Comparison of ENCODE assay signal across 10 mouse cellular contexts in genomic region chr7:29425413-29425827, GRCm38 (mm10).
DNase-seq lines count a peak whose midpoint lies in the region; ATAC-seq and TF ChIP-seq lines count a peak whose summit lies in the region.
"Had no signal": no experiment of that assay in that cellular context is flagged by ENCODE, and none has a peak within 500 bp of the region (broad histone marks: within the 10 kb centered on the region; RNA-seq: fewer than 3 reads in every experiment).

No protein-coding gene starts in this region.

- no peaks in the 10 kb centered on the region for H3K27me3 ChIP-seq in embryonic facial prominence, embryonic 13.5 days
- no peaks in the 10 kb centered on the region for H3K27me3 ChIP-seq in embryonic facial prominence, embryonic 10.5 days (replicated peaks; ENCODE audit: low read depth, poor library complexity, severe bottlenecking)
- no peaks in the 10 kb centered on the region for H3K27me3 ChIP-seq in limb, embryonic 12.5 days
- no peaks in the 10 kb centered on the region for H3K27me3 ChIP-seq in limb, embryonic 10.5 days (ENCODE audit: low read depth, poor library complexity, severe bottlenecking)
- H3K27me3 ChIP-seq in myocyte (ENCODE audit: control insufficient read depth, insufficient read depth, insufficient read length), result no peaks in the 10 kb centered on the region
- H3K27me3 ChIP-seq in liver, embryonic 12.5 days (replicated peaks), result no peaks in the 10 kb centered on the region
- H3K27me3 ChIP-seq: neural tube, embryonic 12.5 days had no signal

- H3K4me1 ChIP-seq in embryonic facial prominence, embryonic 13.5 days, result peaks cover 28% of the 10 kb centered on the region
- peaks cover 37% of the 10 kb centered on the region for H3K4me1 ChIP-seq in embryonic facial prominence, embryonic 10.5 days
- peaks cover 30% of the 10 kb centered on the region for H3K4me1 ChIP-seq in limb, embryonic 12.5 days (replicated peaks)
- H3K4me1 ChIP-seq in limb, embryonic 10.5 days, result peaks cover 39% of the 10 kb centered on the region
- peaks cover 52% of the 10 kb centered on the region for H3K4me1 ChIP-seq in liver, embryonic 12.5 days

- peaks cover 3% of the 10 kb centered on the region; the same call in 1 of the 2 replicates for H3K36me3 ChIP-seq in embryonic facial prominence, embryonic 13.5 days
- no peaks in the 10 kb centered on the region for H3K36me3 ChIP-seq in embryonic facial prominence, embryonic 10.5 days (replicated peaks)
- H3K36me3 ChIP-seq in limb, embryonic 12.5 days, result no peaks in the 10 kb centered on the region
- H3K36me3 ChIP-seq in limb, embryonic 10.5 days, result no peaks in the 10 kb centered on the region
- H3K36me3 ChIP-seq in myocyte (ENCODE audit: control insufficient read depth, insufficient read depth), result peaks cover 6% of the 10 kb centered on the region
- no peaks in the 10 kb centered on the region for H3K36me3 ChIP-seq in liver, embryonic 12.5 days
- H3K36me3 ChIP-seq: heart, embryonic 12.5 days; neural tube, embryonic 12.5 days had no signal

- H3K4me3 ChIP-seq in embryonic facial prominence, embryonic 13.5 days, result no peak overlapping the region
- no peak overlapping the region for H3K4me3 ChIP-seq in embryonic facial prominence, embryonic 10.5 days
- H3K4me3 ChIP-seq in limb, embryonic 12.5 days (replicated peaks), result no peak overlapping the region
- H3K4me3 ChIP-seq in limb, embryonic 10.5 days, result no peak overlapping the region
- H3K4me3 ChIP-seq in myocyte, result no peak overlapping the region
- no peak overlapping the region for H3K4me3 ChIP-seq in liver, embryonic 12.5 days
- H3K4me3 ChIP-seq: heart, embryonic 12.5 days; neural tube, embryonic 12.5 days had no signal

- no peaks in the 10 kb centered on the region for H3K9me3 ChIP-seq in embryonic facial prominence, embryonic 13.5 days
- H3K9me3 ChIP-seq in embryonic facial prominence, embryonic 10.5 days, result no peaks in the 10 kb centered on the region
- no peaks in the 10 kb centered on the region for H3K9me3 ChIP-seq in limb, embryonic 12.5 days
- H3K9me3 ChIP-seq in limb, embryonic 10.5 days (replicated peaks), result no peaks in the 10 kb centered on the region
- H3K9me3 ChIP-seq in liver, embryonic 12.5 days (replicated peaks), result no peaks in the 10 kb centered on the region
- H3K9me3 ChIP-seq: heart, embryonic 12.5 days; neural tube, embryonic 12.5 days had no signal

- peaks cover 12% of the 10 kb centered on the region for H3K79me2 ChIP-seq in myocyte (ENCODE audit: control insufficient read depth, insufficient read depth)

- no peak overlapping the region for H3K9ac ChIP-seq in embryonic facial prominence, embryonic 13.5 days
- no peak overlapping the region for H3K9ac ChIP-seq in limb, embryonic 12.5 days (replicated peaks)
- H3K9ac ChIP-seq in liver, embryonic 12.5 days, result no peak overlapping the region
- H3K9ac ChIP-seq: heart, embryonic 12.5 days; neural tube, embryonic 12.5 days had no signal

- DNase-seq in embryonic facial prominence, embryonic 10.5 days (ENCODE audit: low spot score), result no peak
- no peak for DNase-seq in limb, embryonic 10.5 days (ENCODE audit: low spot score)
- peak; percentile 69 for DNase-seq in layer of hippocampus, adult 9-11 months
- no peak for DNase-seq in MN1 (ENCODE audit: low spot score)

- no peak overlapping the region for H3K4me2 ChIP-seq in embryonic facial prominence, embryonic 13.5 days
- no peak overlapping the region for H3K4me2 ChIP-seq in limb, embryonic 12.5 days
- H3K4me2 ChIP-seq in myocyte (ENCODE audit: low read depth), result peak overlapping the region; percentile 49
- no peak overlapping the region for H3K4me2 ChIP-seq in liver, embryonic 12.5 days
- H3K4me2 ChIP-seq: heart, embryonic 12.5 days; neural tube, embryonic 12.5 days had no signal

- no peak overlapping the region for H3ac ChIP-seq in myocyte (ENCODE audit: control insufficient read depth, insufficient read length)

- 49% methylated on average over 7 of the region's 7 CpGs for WGBS in embryonic facial prominence, embryonic 13.5 days
- 83% methylated on average over 7 of the region's 7 CpGs for WGBS in embryonic facial prominence, embryonic 10.5 days
- 59% methylated on average over 7 of the region's 7 CpGs for WGBS in limb, embryonic 12.5 days
- WGBS in limb, embryonic 10.5 days, result 78% methylated on average over 7 of the region's 7 CpGs
- WGBS in liver, embryonic 12.5 days (ENCODE audit: insufficient replicate concordance), result 57% methylated on average over 7 of the region's 7 CpGs

- ATAC-seq in embryonic facial prominence, embryonic 13.5 days (ENCODE audit: insufficient number of reproducible peaks, insufficient read depth, low FRiP score, low TSS enrichment, low read depth), result no peak
- ATAC-seq in limb, embryonic 12.5 days (ENCODE audit: insufficient number of reproducible peaks, insufficient read depth, low FRiP score, low TSS enrichment, low read depth), result no peak
- no peak for ATAC-seq in liver, embryonic 12.5 days

- peak overlapping the region; percentile 41; the same call in 1 of the 2 replicates for H3K27ac ChIP-seq in embryonic facial prominence, embryonic 13.5 days
- no peak overlapping the region for H3K27ac ChIP-seq in embryonic facial prominence, embryonic 10.5 days (replicated peaks)
- peak overlapping the region; percentile 56; the same call in 1 of the 2 replicates for H3K27ac ChIP-seq in limb, embryonic 12.5 days
- H3K27ac ChIP-seq in limb, embryonic 10.5 days, result no peak overlapping the region
- H3K27ac ChIP-seq in liver, embryonic 12.5 days, result no peak overlapping the region
- H3K27ac ChIP-seq: neural tube, embryonic 12.5 days had no signal

- no peak for TF ChIP-seq POLR2A in myocyte (IDR thresholded peaks at IDR 0.05; ENCODE audit: insufficient read length, low read depth)

TF ChIP-seq in myocyte, 11 proteins besides CTCF, POLR2A, EP300 and RAD21:
- TF ChIP-seq TCF12 (IDR thresholded peaks at IDR 0.05; ENCODE audit: insufficient read depth, poor library complexity, severe bottlenecking), result no peak
- no peak for TF ChIP-seq USF1 (IDR thresholded peaks at IDR 0.05; ENCODE audit: low read depth)
- no peak for TF ChIP-seq REST (IDR thresholded peaks at IDR 0.05; ENCODE audit: insufficient read depth, insufficient read length)
- no peak for TF ChIP-seq E2F4 (IDR thresholded peaks at IDR 0.05; ENCODE audit: insufficient read depth)
- no peak for TF ChIP-seq CEBPB (IDR thresholded peaks at IDR 0.05; ENCODE audit: insufficient read depth, poor library complexity, severe bottlenecking)
- no peak for TF ChIP-seq SRF (IDR thresholded peaks at IDR 0.05; ENCODE audit: control insufficient read depth, insufficient read length, low read depth)
- TF ChIP-seq MYOD1 (IDR thresholded peaks at IDR 0.05; ENCODE audit: control insufficient read depth in 1 of 3, insufficient read length in 2 of 3, low read depth in 2 of 3), result peak in 1 of 3 experiments; percentile 44
- no peak for TF ChIP-seq TCF3 (IDR thresholded peaks at IDR 0.05; ENCODE audit: insufficient read length, low read depth)
- peak in 1 of 3 experiments; percentile 14 for TF ChIP-seq MYOG (IDR thresholded peaks at IDR 0.05; ENCODE audit: control insufficient read depth in 1 of 3, insufficient read depth in 1 of 3, insufficient read length in 2 of 3, low read depth in 2 of 3)
- TF ChIP-seq MAX (IDR thresholded peaks at IDR 0.05; ENCODE audit: low read depth), result no peak
- no peak for TF ChIP-seq POLR2AphosphoS2 (IDR thresholded peaks at IDR 0.05; ENCODE audit: insufficient read length, low read depth)

Comparison
In these comparisons a context has a peak if more than half of its experiments do, and no peak if none do; other contexts are left out.
1. H3K27ac ChIP-seq: peak in embryonic facial prominence, embryonic 13.5 days (single experiment) and limb, embryonic 12.5 days (single experiment); none in embryonic facial prominence, embryonic 10.5 days (single experiment), limb, embryonic 10.5 days (single experiment) and liver, embryonic 12.5 days (single experiment).